Mouse (Mus musculus) cerebellum, adult 9-10 months (tissue): ENCODE results near the gene Tpx2.

Experiments used
- DNase-seq: peaks from one replicate; pipeline ENCODE4 v3.0.0; 2022

The Tpx2 gene

GRCm38 (mm10) chr2:152917671-152918070, 69.9 kb downstream of the Tpx2 start:
- no peak for DNase-seq

GRCm38 (mm10) chr2:152922376-152922775, 74.6 kb downstream of the Tpx2 start:
- DNase-seq: no peak

- peak; percentile 65 for DNase-seq
Observed at GRCm38 (mm10) chr2:152923621-152924020, 75.9 kb downstream of the Tpx2 start.

- no peak for DNase-seq
Observed at GRCm38 (mm10) chr2:152924128-152924527, 76.4 kb downstream of the Tpx2 start.

- DNase-seq: no peak
Observed at GRCm38 (mm10) chr2:152924543-152924942, 76.8 kb downstream of the Tpx2 start.

GRCm38 (mm10) chr2:152925189-152925872, 77.6 kb downstream of the Tpx2 start:
- DNase-seq: no peak

GRCm38 (mm10) chr2:152926896-152927295, 79.1 kb downstream of the Tpx2 start:
- no peak for DNase-seq

GRCm38 (mm10) chr2:152927371-152927770, 79.6 kb downstream of the Tpx2 start:
- DNase-seq: no peak

- DNase-seq: no peak
Observed at GRCm38 (mm10) chr2:152928219-152928987, 80.6 kb downstream of the Tpx2 start.

- DNase-seq: no peak
Observed at GRCm38 (mm10) chr2:152928988-152929370, 81.2 kb downstream of the Tpx2 start.

GRCm38 (mm10) chr2:152930276-152930675, 82.5 kb downstream of the Tpx2 start:
- DNase-seq: no peak

- DNase-seq: no peak
Observed at GRCm38 (mm10) chr2:152931456-152932160, 83.8 kb downstream of the Tpx2 start.

- DNase-seq: no peak
Observed at GRCm38 (mm10) chr2:152933048-152933447, 85.3 kb downstream of the Tpx2 start, which contains the start of gene Foxs1. Foxs1 (minus strand) TSS chr2:152933208.

- peak; percentile 58 for DNase-seq
Observed at GRCm38 (mm10) chr2:152933614-152934013, 85.8 kb downstream of the Tpx2 start.

GRCm38 (mm10) chr2:152939846-152940245, 92.1 kb downstream of the Tpx2 start:
- peak; percentile 66 for DNase-seq

GRCm38 (mm10) chr2:152941106-152941505, 93.3 kb downstream of the Tpx2 start:
- no peak for DNase-seq

- DNase-seq: no peak
Observed at GRCm38 (mm10) chr2:152941776-152942175, 94.0 kb downstream of the Tpx2 start.

- DNase-seq: no peak
Observed at GRCm38 (mm10) chr2:152942898-152943515, 95.2 kb downstream of the Tpx2 start.

- no peak for DNase-seq
Observed at GRCm38 (mm10) chr2:152943568-152943967, 95.8 kb downstream of the Tpx2 start.

GRCm38 (mm10) chr2:152944013-152944412, 96.2 kb downstream of the Tpx2 start:
- DNase-seq: no peak
